Mouse (Mus musculus) midbrain, embryonic 15.5 days (tissue): ENCODE data around the gene Gcn1l1. TPM values are rescaled to one million over a fixed set of nuclear protein-coding genes. Genes with fewer than 3 reads are reported as not detected.
"Not testable (repeated sequence)": the region's sequence is repeated elsewhere in the genome, so short reads cannot be mapped to it uniquely, and the experiment has no call there.

Experiments used
- ATAC-seq: fragments of 200-750 bp; cut with Nextera tagmentation; replicated peaks from 2 replicates; pipeline ENCODE4 v1.8.0; 2017; ENCODE audit warnings: moderate TSS enrichment
- H3K27ac ChIP-seq: fragments of 300-500 bp; sonication (generic); 2 replicates; pipeline ENCODE4 v1.5.1; 2015; ENCODE audit warnings: mild to moderate bottlenecking, inconsistent platforms
- H3K27me3 ChIP-seq: fragments of 300-500 bp; sonication (generic); replicated peaks from 2 replicates; pipeline ENCODE4 v1.6.1; 2015; ENCODE audit warnings: inconsistent platforms
- H3K36me3 ChIP-seq: fragments of 300-500 bp; sonication (generic); replicated peaks from 2 replicates; pipeline ENCODE4 v1.6.1; 2015; ENCODE audit warnings: inconsistent platforms
- H3K4me1 ChIP-seq: fragments of 300-500 bp; sonication (generic); 2 replicates; pipeline ENCODE4 v1.6.1; 2015; ENCODE audit warnings: inconsistent platforms
- H3K4me2 ChIP-seq: fragments of 300-500 bp; sonication (generic); 2 replicates; pipeline ENCODE4 v1.6.1; 2015; ENCODE audit warnings: inconsistent platforms, mild to moderate bottlenecking, moderate library complexity
- H3K4me3 ChIP-seq: fragments of 300-500 bp; sonication (generic); 2 replicates; pipeline ENCODE4 v1.5.1; 2015; ENCODE audit warnings: mild to moderate bottlenecking, inconsistent platforms
- H3K9ac ChIP-seq: fragments of 300-500 bp; sonication (generic); 2 replicates; pipeline ENCODE4 v1.6.1; 2015; ENCODE audit warnings: mild to moderate bottlenecking, inconsistent platforms
- H3K9me3 ChIP-seq: fragments of 300-500 bp; sonication (generic); 2 replicates; pipeline ENCODE4 v1.6.1; 2016; ENCODE audit warnings: inconsistent platforms
- WGBS: fragments of 180-500 bp; shearing (Covaris S2); methylation state at CpG from one replicate; pipeline ENCODE4 v1.1.7; 2015; ENCODE audit warnings: mixed read lengths; 5-methylcytosine and 5-hydroxymethylcytosine counted together
- polyA plus RNA-seq: library from polyadenylated mRNA; unstranded; fragments of >200 nt; fragmentation: Nextera tagmentation; extraction: Ambion mirVana; gene quantifications from 2 replicates; pipeline ENCODE4 v1.2.1, GENCODE M21; 2015

Gcn1l1 gene
- polyA plus RNA-seq, 1 experiment from 2014 or later, result 53.4 TPM

DNA sequence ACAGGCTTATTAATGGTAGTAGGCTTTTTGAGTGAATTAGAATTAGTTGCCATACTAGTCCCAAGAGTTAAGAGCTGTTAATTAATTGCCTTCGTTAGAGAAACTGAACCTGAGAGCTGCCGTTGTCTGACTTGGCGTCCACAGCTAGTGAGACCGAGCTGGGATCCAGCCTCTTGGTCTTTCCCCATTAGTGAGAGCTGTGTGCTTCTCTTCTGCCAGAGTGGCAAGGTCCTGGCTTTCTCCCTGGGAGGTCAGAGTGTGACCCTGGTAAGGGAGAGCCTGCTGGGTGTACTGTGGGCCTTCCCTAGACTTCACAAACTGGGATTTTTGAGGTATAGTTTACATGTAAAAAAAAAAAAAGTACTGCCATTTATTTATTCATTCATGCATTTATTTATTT, 4.7 kb downstream of the Gcn1l1 start:
- H3K27ac ChIP-seq, result no peak overlapping the region
- H3K9me3 ChIP-seq, result no peaks in the 10 kb centered on the region
- H3K4me2 ChIP-seq, result no peak overlapping the region
- H3K4me1 ChIP-seq, result peaks cover 16% of the 10 kb centered on the region
- 81% methylated on average over 4 of the region's 4 CpGs for WGBS
- H3K36me3 ChIP-seq, result peaks cover 13% of the 10 kb centered on the region; the same call in 1 of the 2 replicates
- no peak overlapping the region for H3K4me3 ChIP-seq
- no peak for ATAC-seq
- H3K9ac ChIP-seq, result no peak overlapping the region
- no peaks in the 10 kb centered on the region for H3K27me3 ChIP-seq

- peaks cover 9% of the 10 kb centered on the region for H3K4me1 ChIP-seq
- no peak overlapping the region for H3K27ac ChIP-seq
- H3K36me3 ChIP-seq, result peaks cover 25% of the 10 kb centered on the region; the same call in 1 of the 2 replicates
- no peaks in the 10 kb centered on the region for H3K9me3 ChIP-seq
- no peak overlapping the region for H3K9ac ChIP-seq
- H3K4me2 ChIP-seq, result no peak overlapping the region
- no peak for ATAC-seq
- 98% methylated on average over 7 of the region's 7 CpGs for WGBS
- no peaks in the 10 kb centered on the region for H3K27me3 ChIP-seq
- H3K4me3 ChIP-seq, result no peak overlapping the region
Observed at GRCm38 (mm10) chr5:115571086-115571485, 6.0 kb downstream of the Gcn1l1 start.

GRCm38 (mm10) chr5:115572679-115573535, 7.9 kb downstream of the Gcn1l1 start:
- H3K9ac ChIP-seq, result no peak overlapping the region
- no peak for ATAC-seq
- peaks cover 40% of the 10 kb centered on the region; the same call in 1 of the 2 replicates for H3K36me3 ChIP-seq
- no peaks in the 10 kb centered on the region for H3K27me3 ChIP-seq
- H3K4me1 ChIP-seq, result no peaks in the 10 kb centered on the region
- no peak overlapping the region for H3K4me3 ChIP-seq
- WGBS, result 68% methylated on average over 17 of the region's 17 CpGs
- H3K27ac ChIP-seq, result no peak overlapping the region
- H3K4me2 ChIP-seq, result no peak overlapping the region
- no peaks in the 10 kb centered on the region for H3K9me3 ChIP-seq

DNA sequence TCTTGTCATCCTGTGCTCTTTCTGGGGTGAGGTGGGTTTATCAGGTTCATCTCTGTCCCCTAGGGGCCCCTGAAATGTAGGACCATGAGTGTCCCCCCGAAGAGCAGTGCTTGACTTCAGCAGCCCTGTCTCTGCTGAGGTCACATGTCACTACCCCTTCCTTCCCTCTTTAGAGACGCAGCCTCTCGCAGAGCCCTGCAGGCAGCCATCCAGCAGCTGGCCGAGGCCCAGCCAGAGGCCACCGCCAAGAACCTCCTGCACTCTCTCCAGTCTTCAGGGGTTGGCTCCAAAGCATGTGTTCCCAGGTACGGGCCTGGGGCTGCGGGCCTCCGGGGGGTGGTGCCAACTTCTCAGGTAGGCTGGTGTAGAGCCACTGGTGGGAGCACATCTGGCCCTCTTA, 9.9 kb downstream of the Gcn1l1 start:
- Histone ChIP-seq H3K4me3 (no peak overlapping the region), H3K9me3 (no peaks in the 10 kb centered on the region), H3K27ac (no peak overlapping the region), H3K27me3 (no peaks in the 10 kb centered on the region), H3K36me3 (peaks cover 56% of the 10 kb centered on the region), H3K4me2 (no peak overlapping the region), H3K9ac (no peak overlapping the region), H3K4me1 (no peaks in the 10 kb centered on the region)
- 94% methylated on average over 8 of the region's 8 CpGs for WGBS
- no peak for ATAC-seq

- not testable (repeated sequence) for H3K4me3 ChIP-seq, H3K4me2 ChIP-seq, ATAC-seq, H3K9ac ChIP-seq, H3K4me1 ChIP-seq, H3K27ac ChIP-seq, H3K27me3 ChIP-seq, H3K9me3 ChIP-seq
- 94% methylated on average over 4 of the region's 4 CpGs for WGBS
- H3K36me3 ChIP-seq, result peaks cover 81% of the 10 kb centered on the region
Observed at GRCm38 (mm10) chr5:115577686-115578085, 12.6 kb downstream of the Gcn1l1 start.

DNA sequence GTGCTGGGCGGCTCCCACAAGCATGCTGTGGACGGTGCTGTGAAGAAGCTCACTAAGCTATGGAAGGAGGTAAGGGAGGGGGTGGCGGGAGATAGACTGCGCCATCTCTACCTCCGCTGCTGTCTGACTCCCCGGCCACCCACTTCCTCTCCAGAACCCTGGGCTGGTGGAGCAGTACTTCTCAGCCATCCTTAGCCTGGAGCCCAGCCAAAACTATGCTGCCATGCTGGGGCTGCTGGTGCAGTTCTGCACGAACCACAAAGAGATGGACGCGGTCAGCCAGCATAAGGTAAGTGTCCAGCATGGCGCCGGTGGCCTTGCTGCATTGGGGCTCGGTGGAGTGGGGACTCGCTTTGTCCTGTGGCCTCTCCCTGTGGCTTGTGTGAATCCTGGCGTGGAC, 13.9 kb downstream of the Gcn1l1 start:
- ATAC-seq, result no peak
- Histone ChIP-seq H3K4me2 (no peak overlapping the region), H3K9ac (no peak overlapping the region), H3K4me3 (no peak overlapping the region), H3K27ac (no peak overlapping the region), H3K9me3 (peaks cover 4% of the 10 kb centered on the region), H3K4me1 (no peaks in the 10 kb centered on the region), H3K36me3 (peaks cover 89% of the 10 kb centered on the region), H3K27me3 (no peaks in the 10 kb centered on the region)
- 93% methylated on average over 14 of the region's 14 CpGs for WGBS

DNA sequence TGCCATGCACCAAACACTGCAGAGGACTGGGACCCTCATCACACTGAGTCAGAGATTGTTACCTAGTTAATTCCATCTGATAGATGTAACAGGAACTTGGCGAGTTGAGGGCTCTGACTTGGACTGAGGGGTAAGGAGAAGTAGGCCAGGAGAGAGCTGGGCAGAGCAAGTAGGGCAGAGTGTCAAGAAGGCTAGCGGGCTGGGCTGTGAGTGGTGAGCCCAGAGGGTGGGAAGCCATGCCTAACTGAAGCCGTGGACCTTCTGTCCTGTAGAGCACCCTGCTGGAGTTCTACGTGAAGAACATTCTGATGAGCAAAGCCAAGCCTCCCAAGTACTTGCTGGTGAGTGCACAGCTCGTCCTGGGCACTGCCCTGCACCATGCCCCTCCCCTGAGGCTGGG, 14.3 kb downstream of the Gcn1l1 start:
- peaks cover 4% of the 10 kb centered on the region for H3K9me3 ChIP-seq
- no peak for ATAC-seq
- 93% methylated on average over 5 of the region's 5 CpGs for WGBS
- no peak overlapping the region for H3K4me3 ChIP-seq
- H3K4me2 ChIP-seq, result no peak overlapping the region
- no peaks in the 10 kb centered on the region for H3K4me1 ChIP-seq
- H3K9ac ChIP-seq, result no peak overlapping the region
- H3K27ac ChIP-seq, result no peak overlapping the region
- no peaks in the 10 kb centered on the region for H3K27me3 ChIP-seq
- H3K36me3 ChIP-seq, result peaks cover 90% of the 10 kb centered on the region

DNA sequence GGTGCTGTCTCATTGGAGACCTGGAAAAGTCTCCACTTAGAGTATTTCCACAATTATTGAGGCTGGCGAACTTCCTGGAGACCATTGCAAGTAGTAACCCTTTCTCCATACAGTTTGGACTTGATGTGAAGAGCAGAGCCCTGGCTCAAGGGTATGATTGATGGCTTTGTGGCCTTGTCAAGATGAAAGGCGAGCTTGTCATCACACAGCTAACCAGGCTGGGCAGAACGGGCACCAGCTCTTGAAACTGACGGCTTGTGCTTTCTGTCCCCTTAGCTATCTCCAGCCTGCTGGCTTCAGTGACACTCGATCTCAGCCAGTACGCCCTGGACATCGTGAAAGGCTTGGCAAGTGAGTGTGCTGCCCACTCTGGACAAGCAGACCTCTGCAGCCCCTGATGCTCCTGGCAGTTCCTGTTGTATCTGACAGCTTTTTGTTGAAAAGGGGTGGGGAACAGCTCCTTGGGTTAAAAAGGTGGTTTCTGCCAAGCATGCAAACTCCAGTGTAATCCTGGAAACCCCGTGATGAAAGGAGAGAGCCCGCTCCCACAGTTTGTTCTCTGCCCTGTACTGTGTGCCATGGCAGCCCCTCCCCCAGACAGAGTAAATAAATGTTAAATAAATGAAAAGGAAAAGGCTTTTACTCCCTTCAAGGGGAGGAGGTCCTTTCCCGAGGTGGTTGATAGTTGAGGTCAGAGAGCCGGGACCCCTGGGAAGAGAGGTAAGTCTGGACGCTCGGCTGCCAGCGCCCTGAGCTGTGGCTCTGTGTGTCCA, 15.4 kb downstream of the Gcn1l1 start:
- Histone ChIP-seq H3K4me1 (no peaks in the 10 kb centered on the region), H3K4me2 (no peak overlapping the region), H3K9ac (no peak overlapping the region), H3K36me3 (peaks cover 88% of the 10 kb centered on the region), H3K27ac (no peak overlapping the region), H3K9me3 (peaks cover 4% of the 10 kb centered on the region), H3K27me3 (no peaks in the 10 kb centered on the region), H3K4me3 (no peak overlapping the region)
- no peak for ATAC-seq
- 93% methylated on average over 14 of the region's 14 CpGs for WGBS

DNA sequence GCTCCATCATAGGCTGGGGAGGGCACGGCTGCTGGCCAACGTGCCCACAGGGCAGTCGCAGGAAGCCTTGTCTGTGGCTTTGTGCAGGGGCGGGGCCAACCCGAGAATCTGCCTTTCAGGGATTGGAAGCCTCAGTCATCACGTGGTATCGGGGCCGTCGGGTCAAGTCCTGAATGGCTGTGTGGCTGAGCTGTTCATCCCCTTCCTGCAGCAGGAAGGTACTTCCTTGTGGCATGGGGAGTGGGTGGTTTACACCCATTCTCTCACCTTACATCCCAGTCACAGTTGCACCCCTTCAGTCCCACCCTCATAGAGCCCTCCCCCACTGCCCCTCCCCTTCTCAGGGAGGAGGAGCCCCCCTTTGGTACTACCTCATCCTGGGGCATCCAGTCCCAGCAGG, 16.6 kb downstream of the Gcn1l1 start:
- no peaks in the 10 kb centered on the region for H3K4me1 ChIP-seq
- no peak overlapping the region for H3K4me2 ChIP-seq
- no peak overlapping the region for H3K9ac ChIP-seq
- H3K36me3 ChIP-seq, result peaks cover 89% of the 10 kb centered on the region
- H3K27ac ChIP-seq, result no peak overlapping the region
- no peaks in the 10 kb centered on the region for H3K27me3 ChIP-seq
- H3K4me3 ChIP-seq, result no peak overlapping the region
- peaks cover 4% of the 10 kb centered on the region for H3K9me3 ChIP-seq
- 92% methylated on average over 9 of the region's 9 CpGs for WGBS
- ATAC-seq, result no peak

GRCm38 (mm10) chr5:115585616-115586015, 20.6 kb downstream of the Gcn1l1 start:
- Histone ChIP-seq H3K4me1 (no peaks in the 10 kb centered on the region), H3K27me3 (no peaks in the 10 kb centered on the region), H3K9ac (no peak overlapping the region), H3K36me3 (peaks cover 79% of the 10 kb centered on the region), H3K9me3 (peaks cover 4% of the 10 kb centered on the region), H3K4me2 (no peak overlapping the region), H3K27ac (no peak overlapping the region), H3K4me3 (no peak overlapping the region)
- ATAC-seq, result no peak
- WGBS, result 93% methylated on average over 12 of the region's 12 CpGs

DNA sequence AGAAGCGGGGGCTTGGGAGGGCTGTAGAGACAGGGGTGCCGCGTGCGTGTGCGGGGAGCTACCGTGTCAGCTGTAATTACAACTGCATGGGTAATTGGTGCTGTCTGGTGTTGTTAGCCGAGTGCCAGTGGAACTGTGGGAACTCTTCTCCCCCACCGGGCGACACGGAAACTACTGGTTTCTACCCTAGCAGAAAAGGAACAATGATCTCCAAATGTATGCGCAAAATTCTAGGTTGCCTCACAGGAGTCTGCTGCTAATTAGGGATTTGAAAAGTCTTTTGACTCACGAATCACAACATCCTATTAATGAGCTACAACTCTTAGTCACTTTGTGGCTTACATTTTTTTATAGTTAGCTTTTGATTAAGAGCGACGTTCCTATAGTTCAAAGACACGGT, 21.1 kb downstream of the Gcn1l1 start:
- Histone ChIP-seq H3K27ac (no peak overlapping the region), H3K4me3 (no peak overlapping the region), H3K9me3 (peaks cover 4% of the 10 kb centered on the region), H3K4me2 (no peak overlapping the region), H3K4me1 (no peaks in the 10 kb centered on the region), H3K27me3 (no peaks in the 10 kb centered on the region), H3K9ac (no peak overlapping the region), H3K36me3 (peaks cover 79% of the 10 kb centered on the region)
- WGBS, result 64% methylated on average over 15 of the region's 15 CpGs
- no peak for ATAC-seq

DNA sequence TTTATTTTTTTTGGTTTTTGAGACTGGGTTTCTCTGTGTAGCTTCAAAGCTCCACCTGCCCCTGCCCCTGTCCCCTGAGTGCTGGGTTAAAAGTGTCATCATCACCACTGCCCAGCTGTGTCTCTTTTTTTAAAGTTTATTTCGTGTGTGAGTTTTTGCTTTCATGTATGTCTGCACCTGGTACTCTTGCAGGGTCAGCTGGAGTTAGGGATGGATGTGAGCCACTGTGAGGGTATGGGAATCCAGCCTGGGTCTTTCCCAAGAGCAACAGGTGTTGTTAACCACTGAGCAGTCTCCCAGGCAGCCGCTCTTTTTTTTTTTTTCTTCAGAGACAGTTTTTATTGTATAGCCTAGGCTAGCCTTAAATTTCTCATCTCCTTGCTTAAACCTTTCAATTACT, 21.7 kb downstream of the Gcn1l1 start:
- no peaks in the 10 kb centered on the region for H3K27me3 ChIP-seq
- H3K9ac ChIP-seq, result no peak overlapping the region
- H3K36me3 ChIP-seq, result peaks cover 79% of the 10 kb centered on the region

More for the DNA sequence above, 21.7 kb downstream of the Gcn1l1 start:
- WGBS, result 86% methylated on average over 2 of the region's 2 CpGs
- H3K4me3 ChIP-seq, result no peak overlapping the region
- no peaks in the 10 kb centered on the region for H3K4me1 ChIP-seq
- ATAC-seq, result no peak
- no peak overlapping the region for H3K4me2 ChIP-seq
- no peak overlapping the region for H3K27ac ChIP-seq
- H3K9me3 ChIP-seq, result peaks cover 4% of the 10 kb centered on the region
